Mouse (Mus musculus) stomach, embryonic 14.5 days (tissue): ENCODE data around the gene Abhd5. TPM values are rescaled to one million over a fixed set of nuclear protein-coding genes. Genes with fewer than 3 reads are reported as not detected.
A peak's percentile ranks its signal among the peaks of the same experiment; 100 is the strongest.
"Not testable (repeated sequence)": the region's sequence is repeated elsewhere in the genome, so short reads cannot be mapped to it uniquely, and the experiment has no call there.

Source experiments
- ATAC-seq: fragments of 200-750 bp; cut with Nextera tagmentation; 2 replicates; pipeline ENCODE4 v1.8.0; 2017; ENCODE audit warnings: low read depth, moderate TSS enrichment; ENCODE audit not compliant: insufficient number of reproducible peaks, insufficient read depth, low FRiP score
- H3K27ac ChIP-seq: fragments of 300-500 bp; sonication (generic); 2 replicates; pipeline ENCODE4 v1.5.1; 2014; ENCODE audit warnings: mild to moderate bottlenecking, low read length, moderate library complexity, mixed read lengths
- H3K27me3 ChIP-seq: fragments of 300-500 bp; sonication (generic); 2 replicates; pipeline ENCODE4 v1.6.1; 2014; ENCODE audit warnings: low read length, control low read depth, mixed read lengths; ENCODE audit not compliant: control insufficient read depth, insufficient read depth
- H3K36me3 ChIP-seq: fragments of 300-500 bp; sonication (generic); 2 replicates; pipeline ENCODE4 v1.6.1; 2014; ENCODE audit warnings: mild to moderate bottlenecking, control low read depth, low read length, moderate library complexity, mixed read lengths; ENCODE audit not compliant: control insufficient read depth, insufficient read depth
- H3K4me1 ChIP-seq: fragments of 300-500 bp; sonication (generic); 2 replicates; pipeline ENCODE4 v1.6.1; 2014; ENCODE audit warnings: low read length, control low read depth, mixed read lengths; ENCODE audit not compliant: control insufficient read depth, insufficient read depth
- H3K4me2 ChIP-seq: fragments of 300-500 bp; sonication (generic); replicated peaks from 2 replicates; pipeline ENCODE4 v1.6.1; 2014; ENCODE audit warnings: low read depth, low read length, control low read depth
- H3K4me3 ChIP-seq: fragments of 300-500 bp; sonication (generic); 2 replicates; pipeline ENCODE4 v1.5.1; 2014; ENCODE audit warnings: low read depth, low read length, control low read depth
- H3K9ac ChIP-seq: fragments of 300-500 bp; sonication (generic); replicated peaks from 2 replicates; pipeline ENCODE4 v1.6.1; 2014; ENCODE audit warnings: low read depth, mild to moderate bottlenecking, control low read depth, low read length, moderate library complexity, mixed read lengths
- H3K9me3 ChIP-seq: fragments of 300-500 bp; sonication (generic); 2 replicates; pipeline ENCODE4 v1.6.1; 2016; ENCODE audit warnings: low read depth, low read length, control low read depth; ENCODE audit not compliant: control insufficient read depth
- WGBS: fragments of 180-500 bp; shearing (Covaris S2); extraction: QIAGEN DNeasy Blood & Tissue Kit; methylation state at CpG from one replicate; pipeline ENCODE4 v1.1.7; 2014; 5-methylcytosine and 5-hydroxymethylcytosine counted together
- polyA plus RNA-seq: library from polyadenylated mRNA; unstranded; fragments of >200 nt; fragmentation: Nextera tagmentation; extraction: Ambion mirVana; gene quantifications from 2 replicates; pipeline ENCODE4 v1.2.1, GENCODE M21; 2014

Gene Abhd5
- 23.8 and 24.6 TPM in 2 replicates for polyA plus RNA-seq

DNA sequence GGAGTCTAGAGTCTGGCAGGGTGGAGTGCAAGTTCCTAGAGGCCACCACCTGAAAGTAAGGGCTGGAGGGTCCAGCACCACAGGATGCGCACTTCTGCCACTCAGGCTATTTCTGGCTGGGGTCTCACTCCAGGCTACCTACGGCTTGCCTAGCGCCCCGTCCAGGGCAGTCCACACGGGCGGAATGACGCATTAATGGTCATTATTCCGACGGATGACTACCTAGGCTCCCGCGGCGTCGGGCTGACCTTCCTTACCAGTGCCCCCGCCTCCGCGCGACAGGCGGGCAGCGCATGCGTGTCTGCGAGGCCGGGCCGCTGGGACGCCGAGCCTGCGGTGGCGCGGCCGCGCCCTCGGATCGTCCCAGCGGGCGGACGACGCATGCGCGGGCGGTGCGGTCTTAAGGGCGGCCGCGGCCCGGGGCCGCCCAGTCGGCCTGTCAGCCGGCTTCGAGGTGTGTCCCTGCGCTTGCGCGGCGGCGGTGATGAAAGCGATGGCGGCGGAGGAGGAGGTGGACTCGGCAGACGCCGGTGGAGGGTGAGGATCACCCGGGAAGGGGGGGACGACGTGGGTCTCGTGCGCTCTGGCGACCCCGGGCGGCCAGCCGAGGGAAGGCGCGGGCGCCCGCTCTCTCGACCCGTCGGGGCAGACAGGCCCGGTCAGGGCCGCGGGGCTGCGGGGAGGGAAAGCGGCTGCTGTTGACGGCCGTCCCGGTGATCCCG, at the start of gene Abhd5:
Gene Abhd5, plus strand, starts transcription at position 306 of the 722 bp plus-strand sequence.
- no peaks in the 10 kb centered on the region for H3K9me3 ChIP-seq
- peak within 1 kb of the TSS; percentile 51 for H3K4me2 ChIP-seq
- peak within 1 kb of the TSS; percentile 64 for H3K4me3 ChIP-seq
- peak within 1 kb of the TSS; percentile 70 for H3K9ac ChIP-seq
- no peaks in the 10 kb centered on the region for H3K4me1 ChIP-seq
- H3K27me3 ChIP-seq = no peaks in the 10 kb centered on the region
- ATAC-seq = peak; percentile 97
- no peak within 1 kb of the TSS for H3K27ac ChIP-seq
- WGBS = under 1% methylated on average over 81 of the region's 84 CpGs
- H3K36me3 ChIP-seq = no peaks in the 10 kb centered on the region

DNA sequence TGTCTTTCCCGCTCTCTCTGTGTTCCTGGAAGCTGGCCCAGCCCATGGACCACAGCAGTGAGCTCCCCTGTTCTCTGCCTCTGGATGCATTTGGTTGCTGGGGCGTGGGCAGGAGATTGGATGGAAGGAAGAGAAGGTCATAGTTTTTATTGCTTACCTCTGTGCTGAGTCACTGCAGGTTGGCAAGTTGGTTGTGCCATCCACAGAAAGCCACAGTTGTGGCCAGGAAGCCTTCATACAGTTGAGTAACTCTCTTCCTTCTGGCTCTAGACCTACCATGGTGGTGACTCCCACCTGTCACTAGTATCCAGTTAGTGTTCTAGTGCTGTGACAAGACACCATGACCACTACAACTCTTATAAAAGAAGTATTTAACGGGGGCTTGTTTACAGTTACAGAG, 46.1 kb upstream of the Abhd5 start:
- ATAC-seq = no peak
- Histone ChIP-seq H3K27me3 (no peaks in the 10 kb centered on the region), H3K4me3 (no peak overlapping the region), H3K9me3 (no peaks in the 10 kb centered on the region), H3K36me3 (no peaks in the 10 kb centered on the region), H3K4me2 (no peak overlapping the region), H3K4me1 (0 out of 2 replicates have a peak, but pooled peaks cover 2% of the 10 kb centered on the region), H3K27ac (no peak overlapping the region), H3K9ac (no peak overlapping the region)
- WGBS = 80% methylated on average over 3 of the region's 3 CpGs

DNA sequence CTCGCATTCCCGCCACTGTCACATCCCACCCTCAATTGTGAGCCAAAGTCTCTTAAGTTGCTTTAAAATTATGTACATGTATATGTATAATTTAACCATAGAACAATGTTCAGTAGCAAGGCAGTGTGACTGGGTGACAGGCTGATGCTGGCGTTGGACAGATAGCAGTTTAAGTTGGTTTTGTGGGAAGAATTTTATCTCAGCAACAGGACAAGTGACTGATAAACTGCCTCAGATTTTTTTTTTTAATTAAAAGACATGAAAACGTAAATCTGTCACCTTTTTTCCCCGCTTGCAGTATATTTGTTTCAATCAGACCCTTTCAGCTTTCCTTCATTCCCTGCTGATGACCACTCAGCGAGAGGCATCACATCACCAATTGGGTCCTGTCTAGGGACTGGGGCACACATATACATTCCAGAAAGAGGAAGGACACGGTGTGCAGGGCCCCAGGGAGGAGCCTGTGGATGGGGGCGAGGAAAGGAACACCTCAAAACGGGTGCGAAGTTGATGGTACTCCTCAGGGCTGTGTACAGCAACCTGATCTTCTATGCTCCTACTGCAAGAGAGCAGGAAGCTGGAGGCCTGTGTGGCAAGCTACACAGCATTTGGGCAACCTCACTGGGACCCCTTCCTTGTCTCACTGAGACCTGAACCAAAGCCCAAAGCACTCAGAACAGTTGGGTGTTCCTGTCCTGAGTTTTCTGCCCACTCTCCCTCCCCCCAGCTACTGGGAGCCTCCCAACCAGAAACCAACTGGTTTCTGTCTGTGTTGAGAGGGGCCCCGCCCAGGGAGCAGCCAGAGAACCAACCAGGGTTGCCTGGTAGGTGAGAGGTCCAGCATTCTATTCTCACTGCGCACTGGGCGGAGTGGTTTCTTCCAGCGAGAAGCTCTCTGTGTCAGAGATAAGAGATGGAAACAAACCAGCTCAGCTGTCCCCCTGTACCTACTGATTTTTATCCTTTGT, 42.1 kb upstream of the Abhd5 start:
- Histone ChIP-seq H3K4me1 (0 out of 2 replicates have a peak, but pooled peaks cover 3% of the 10 kb centered on the region), H3K36me3 (no peaks in the 10 kb centered on the region), H3K9me3 (no peaks in the 10 kb centered on the region), H3K27ac (no peak overlapping the region), H3K4me3 (no peak overlapping the region), H3K4me2 (no peak overlapping the region), H3K27me3 (no peaks in the 10 kb centered on the region), H3K9ac (no peak overlapping the region)
- peak; percentile 57 for ATAC-seq
- 60% methylated on average over 14 of the region's 14 CpGs for WGBS

DNA sequence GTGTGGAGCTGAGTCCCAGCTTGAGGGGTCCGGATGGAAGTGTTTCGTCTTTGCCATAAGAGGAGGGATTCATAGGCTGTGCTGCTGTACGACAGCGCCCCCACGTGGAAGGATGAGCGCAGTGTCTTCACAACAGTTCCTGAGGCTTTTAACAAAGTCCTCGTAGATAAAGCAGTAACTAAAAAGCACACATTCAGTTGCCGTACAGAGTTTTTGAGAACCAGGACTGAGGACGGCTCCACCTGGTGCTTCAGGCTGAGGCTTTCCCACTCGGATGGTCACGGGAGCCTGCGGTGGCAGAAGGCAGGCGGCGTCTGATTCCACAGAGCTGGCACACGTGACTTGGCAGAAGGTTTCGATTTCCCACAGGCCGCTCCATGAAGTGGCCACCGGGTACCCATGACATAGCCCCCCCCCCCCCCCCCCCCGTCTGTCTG, 40.8 kb upstream of the Abhd5 start:
- H3K27ac ChIP-seq = peak overlapping the region; percentile 74; the same call in 1 of the 2 replicates
- peak overlapping the region; percentile 40; the same call in 1 of the 2 replicates for H3K9ac ChIP-seq
- H3K4me1 ChIP-seq = 0 out of 2 replicates have a peak, but pooled peaks cover 3% of the 10 kb centered on the region
- WGBS = 6% methylated on average over 18 of the region's 19 CpGs
- H3K27me3 ChIP-seq = no peaks in the 10 kb centered on the region
- no peaks in the 10 kb centered on the region for H3K36me3 ChIP-seq
- ATAC-seq = peak; percentile 88
- no peaks in the 10 kb centered on the region for H3K9me3 ChIP-seq
- peak overlapping the region; percentile 33 for H3K4me3 ChIP-seq
- H3K4me2 ChIP-seq = peak overlapping the region; percentile 44

DNA sequence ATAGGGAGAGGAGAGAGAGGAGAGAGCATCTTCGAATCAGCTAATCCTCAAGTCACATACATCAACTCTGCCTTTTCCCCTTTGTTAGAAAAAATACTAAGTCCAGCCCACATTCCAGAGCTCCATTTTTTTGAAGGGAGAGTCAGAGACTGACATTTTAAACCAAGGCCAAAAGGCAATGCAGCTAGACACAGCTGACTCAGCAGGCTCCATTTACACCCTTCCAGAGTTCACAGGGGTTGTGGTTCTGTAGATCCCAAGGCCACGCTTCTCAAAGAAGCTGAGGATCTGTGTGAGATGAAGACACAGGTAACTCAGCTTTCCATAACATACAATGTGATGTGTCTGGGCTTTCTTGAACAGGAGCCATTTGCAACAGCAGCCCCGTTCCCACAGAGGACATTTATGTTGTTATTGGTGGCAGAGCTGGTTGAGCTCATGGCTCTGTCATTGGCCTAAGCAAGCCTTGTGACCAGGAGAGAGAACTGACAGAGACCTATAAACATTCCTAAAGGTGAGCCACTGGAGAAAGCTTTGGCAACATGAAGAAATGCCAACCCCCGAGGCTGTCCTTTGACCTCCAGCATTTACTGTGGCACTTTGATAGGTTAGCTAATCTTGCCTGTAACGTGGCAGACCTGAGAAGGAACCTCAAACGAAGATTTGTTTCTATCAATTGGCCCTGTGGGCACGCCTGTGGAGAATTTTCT, 40.2 kb upstream of the Abhd5 start:
- WGBS = 58% methylated on average over 7 of the region's 7 CpGs
- Histone ChIP-seq H3K27me3 (no peaks in the 10 kb centered on the region), H3K27ac (peak overlapping the region; percentile 44; the same call in 1 of the 2 replicates), H3K36me3 (no peaks in the 10 kb centered on the region), H3K4me2 (peak overlapping the region; percentile 44), H3K9ac (no peak overlapping the region; the same call in 1 of the 2 replicates), H3K4me1 (0 out of 2 replicates have a peak, but pooled peaks cover 3% of the 10 kb centered on the region), H3K4me3 (peak overlapping the region; percentile 33), H3K9me3 (no peaks in the 10 kb centered on the region)
- peak; percentile 23; the same call in 1 of the 2 replicates for ATAC-seq

DNA sequence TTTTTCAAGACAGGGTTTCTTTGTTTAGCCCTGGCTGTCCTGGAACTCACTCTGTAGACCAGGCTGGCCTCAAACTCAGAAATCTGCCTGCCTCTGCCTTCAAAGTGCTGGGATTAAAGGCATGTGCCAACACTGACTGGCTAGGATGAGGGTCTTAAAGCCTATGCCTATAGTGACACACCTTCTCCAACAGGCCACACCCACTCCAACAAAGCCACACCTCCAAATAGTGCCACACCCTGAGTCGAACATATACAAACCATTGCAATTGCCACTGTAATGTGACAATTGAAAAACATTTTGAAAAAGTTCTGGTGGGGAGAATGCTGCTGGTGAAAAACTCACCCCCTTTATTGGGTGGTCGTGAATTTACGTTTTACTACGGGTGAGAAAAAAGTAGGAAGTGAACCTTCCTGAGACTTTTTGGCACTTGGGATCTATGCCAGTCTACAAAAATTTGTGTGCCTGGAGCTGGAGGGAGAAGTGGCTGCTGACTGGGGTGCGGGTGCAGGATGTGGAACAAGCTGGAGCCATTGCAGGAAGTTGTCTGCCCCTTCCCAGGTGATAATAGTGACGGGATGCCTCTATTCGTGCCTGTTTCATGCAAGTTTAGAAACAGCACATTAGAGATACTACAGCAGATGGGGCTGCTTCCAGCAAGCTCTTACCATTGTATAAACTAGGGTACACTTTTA, 39.0 kb upstream of the Abhd5 start:
- Histone ChIP-seq H3K9ac (no peak overlapping the region), H3K4me1 (0 out of 2 replicates have a peak, but pooled peaks cover 3% of the 10 kb centered on the region), H3K9me3 (no peaks in the 10 kb centered on the region), H3K4me3 (no peak overlapping the region), H3K27ac (no peak overlapping the region), H3K36me3 (no peaks in the 10 kb centered on the region), H3K27me3 (no peaks in the 10 kb centered on the region), H3K4me2 (no peak overlapping the region)
- WGBS = 82% methylated on average over 7 of the region's 7 CpGs
- no peak for ATAC-seq

DNA sequence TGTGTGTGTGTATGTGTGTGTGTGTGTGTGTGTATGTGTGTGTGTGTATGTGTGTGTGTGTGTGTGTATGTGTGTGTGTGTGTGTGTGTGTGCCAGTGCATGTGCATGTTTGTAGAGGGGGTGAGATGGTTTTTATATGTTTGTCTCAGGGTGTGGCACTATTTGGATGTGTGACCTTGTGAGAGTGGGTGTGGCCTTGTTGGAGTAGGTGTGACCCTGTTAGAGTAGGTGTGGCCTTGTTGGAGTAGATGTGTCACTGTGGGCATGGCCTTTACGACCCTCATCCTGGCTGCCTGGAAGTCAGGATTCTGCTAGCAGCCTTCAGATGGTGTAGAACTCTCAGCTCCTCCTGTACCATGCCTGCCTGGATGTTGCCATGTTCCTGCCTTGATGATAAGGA, 38.3 kb upstream of the Abhd5 start:
- not testable (repeated sequence) for H3K27me3 ChIP-seq, H3K4me2 ChIP-seq, H3K36me3 ChIP-seq, H3K4me1 ChIP-seq, H3K4me3 ChIP-seq, H3K9me3 ChIP-seq, H3K9ac ChIP-seq, ATAC-seq, H3K27ac ChIP-seq
- 67% methylated on average over 1 of the region's 1 CpGs for WGBS
